Comparison of ENCODE assay signal across 31 mouse cellular contexts in the genomic region with DNA sequence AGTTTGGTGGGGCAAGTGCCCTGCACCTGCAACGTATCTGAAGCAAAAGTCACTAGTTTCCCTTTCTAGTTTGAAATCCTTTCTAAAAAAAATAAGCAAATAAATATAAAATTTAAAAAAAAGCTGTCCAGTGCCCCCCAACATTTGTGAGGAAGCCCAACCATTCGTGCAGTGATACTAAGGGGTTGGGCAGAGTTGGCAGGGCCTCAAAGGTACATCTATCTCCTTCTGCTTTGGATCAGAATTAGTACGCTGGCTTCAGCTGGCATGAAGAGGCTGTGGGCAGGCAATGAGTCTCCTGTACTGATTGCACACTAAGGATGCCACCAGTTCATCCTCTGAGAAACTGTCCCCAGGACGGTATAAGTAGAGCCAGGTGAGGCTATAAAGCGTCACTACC.
DNase-seq lines count a peak whose midpoint lies in the region; ATAC-seq and TF ChIP-seq lines count a peak whose summit lies in the region.
"Had no signal": no experiment of that assay in that cellular context is flagged by ENCODE, and none has a peak within 500 bp of the region (broad histone marks: within the 10 kb centered on the region; RNA-seq: fewer than 3 reads in every experiment).

No protein-coding gene starts in this region.

- H3K4me2 ChIP-seq in embryonic facial prominence, embryonic 14.5 days (ENCODE audit: low read depth, low read length), result no peak overlapping the region
- no peak overlapping the region for H3K4me2 ChIP-seq in hindbrain, postnatal 0 days (ENCODE audit: low read depth, low read length)
- no peak overlapping the region for H3K4me2 ChIP-seq in hindbrain, embryonic 14.5 days (replicated peaks)
- H3K4me2 ChIP-seq in stomach, postnatal 0 days (replicated peaks; ENCODE audit: low read depth), result no peak overlapping the region
- H3K4me2 ChIP-seq: heart, embryonic 15.5 days; hindbrain, embryonic 13.5 days; kidney, embryonic 15.5 days; limb, embryonic 12.5 days; liver, embryonic 12.5 days; neural tube, embryonic 12.5 days had no signal

- no peak overlapping the region for H3K27ac ChIP-seq in embryonic facial prominence, embryonic 14.5 days (replicated peaks; ENCODE audit: low read depth, low read length)
- H3K27ac ChIP-seq in embryonic facial prominence, embryonic 10.5 days (replicated peaks), result no peak overlapping the region
- no peak overlapping the region for H3K27ac ChIP-seq in hindbrain, postnatal 0 days
- H3K27ac ChIP-seq in hindbrain, embryonic 14.5 days, result no peak overlapping the region
- no peak overlapping the region for H3K27ac ChIP-seq in stomach, postnatal 0 days (replicated peaks)
- H3K27ac ChIP-seq: heart, embryonic 15.5 days; hindbrain, embryonic 13.5 days; kidney, embryonic 15.5 days; layer of hippocampus, adult 2 months; limb, embryonic 12.5 days; liver, embryonic 12.5 days; midbrain, embryonic 10.5 days; neural tube, embryonic 12.5 days had no signal

- H3K27me3 ChIP-seq in embryonic facial prominence, embryonic 14.5 days (replicated peaks; ENCODE audit: control insufficient read depth, insufficient read depth, low read length), result no peaks in the 10 kb centered on the region
- no peaks in the 10 kb centered on the region for H3K27me3 ChIP-seq in embryonic facial prominence, embryonic 10.5 days (replicated peaks; ENCODE audit: low read depth, poor library complexity, severe bottlenecking)
- H3K27me3 ChIP-seq in hindbrain, postnatal 0 days (ENCODE audit: insufficient read depth, low read length), result no peaks in the 10 kb centered on the region
- H3K27me3 ChIP-seq in hindbrain, embryonic 14.5 days (ENCODE audit: control insufficient read depth, insufficient read depth, low read length), result no peaks in the 10 kb centered on the region
- H3K27me3 ChIP-seq in stomach, postnatal 0 days (ENCODE audit: control insufficient read depth, insufficient read depth, low read length), result no peaks in the 10 kb centered on the region
- H3K27me3 ChIP-seq: heart, embryonic 15.5 days; hindbrain, embryonic 13.5 days; kidney, embryonic 15.5 days; limb, embryonic 12.5 days; liver, embryonic 12.5 days; neural tube, embryonic 12.5 days had no signal

- no peaks in the 10 kb centered on the region for H3K9me3 ChIP-seq in embryonic facial prominence, embryonic 14.5 days (ENCODE audit: control insufficient read depth, low read length)
- H3K9me3 ChIP-seq in embryonic facial prominence, embryonic 10.5 days, result no peaks in the 10 kb centered on the region
- H3K9me3 ChIP-seq in hindbrain, postnatal 0 days (ENCODE audit: low read length), result no peaks in the 10 kb centered on the region
- no peaks in the 10 kb centered on the region for H3K9me3 ChIP-seq in hindbrain, embryonic 14.5 days (ENCODE audit: control insufficient read depth, low read length)
- H3K9me3 ChIP-seq in stomach, postnatal 0 days (ENCODE audit: control insufficient read depth, low read length), result no peaks in the 10 kb centered on the region
- H3K9me3 ChIP-seq: heart, embryonic 15.5 days; hindbrain, embryonic 13.5 days; kidney, embryonic 15.5 days; limb, embryonic 12.5 days; liver, embryonic 12.5 days; midbrain, embryonic 10.5 days; neural tube, embryonic 12.5 days had no signal

- H3K36me3 ChIP-seq in embryonic facial prominence, embryonic 14.5 days (ENCODE audit: control insufficient read depth, insufficient read depth, low read length), result no peaks in the 10 kb centered on the region
- H3K36me3 ChIP-seq in embryonic facial prominence, embryonic 10.5 days (replicated peaks), result no peaks in the 10 kb centered on the region
- no peaks in the 10 kb centered on the region for H3K36me3 ChIP-seq in hindbrain, postnatal 0 days (ENCODE audit: insufficient read depth, low read length)
- no peaks in the 10 kb centered on the region for H3K36me3 ChIP-seq in hindbrain, embryonic 14.5 days (replicated peaks; ENCODE audit: control insufficient read depth, insufficient read depth)
- H3K36me3 ChIP-seq in stomach, postnatal 0 days (ENCODE audit: control insufficient read depth, insufficient read depth, low read length), result no peaks in the 10 kb centered on the region
- H3K36me3 ChIP-seq: heart, embryonic 15.5 days; hindbrain, embryonic 13.5 days; kidney, embryonic 15.5 days; limb, embryonic 12.5 days; liver, embryonic 12.5 days; midbrain, embryonic 10.5 days; neural tube, embryonic 12.5 days had no signal

- no peaks in the 10 kb centered on the region for H3K4me1 ChIP-seq in embryonic facial prominence, embryonic 14.5 days (ENCODE audit: control insufficient read depth, insufficient read depth, low read length)
- peaks cover 12% of the 10 kb centered on the region for H3K4me1 ChIP-seq in embryonic facial prominence, embryonic 10.5 days
- no peaks in the 10 kb centered on the region for H3K4me1 ChIP-seq in hindbrain, postnatal 0 days (ENCODE audit: insufficient read depth, low read length)
- H3K4me1 ChIP-seq in hindbrain, embryonic 14.5 days (replicated peaks; ENCODE audit: control insufficient read depth, insufficient read depth, low read length), result no peaks in the 10 kb centered on the region
- no peaks in the 10 kb centered on the region for H3K4me1 ChIP-seq in stomach, postnatal 0 days (replicated peaks; ENCODE audit: control insufficient read depth, insufficient read depth)

- no peak overlapping the region for H3K4me3 ChIP-seq in embryonic facial prominence, embryonic 14.5 days (ENCODE audit: low read depth, low read length)
- no peak overlapping the region for H3K4me3 ChIP-seq in embryonic facial prominence, embryonic 10.5 days
- H3K4me3 ChIP-seq in hindbrain, postnatal 0 days (ENCODE audit: low read length), result no peak overlapping the region
- H3K4me3 ChIP-seq in hindbrain, embryonic 14.5 days (replicated peaks; ENCODE audit: low read length), result no peak overlapping the region
- no peak overlapping the region for H3K4me3 ChIP-seq in stomach, postnatal 0 days (ENCODE audit: low read depth, low read length)
- H3K4me3 ChIP-seq: heart, embryonic 15.5 days; hindbrain, embryonic 13.5 days; kidney, embryonic 15.5 days; layer of hippocampus, adult 2 months; limb, embryonic 12.5 days; liver, embryonic 12.5 days; midbrain, embryonic 10.5 days; myocyte; neural tube, embryonic 12.5 days had no signal

- WGBS in embryonic facial prominence, embryonic 14.5 days, result 55% methylated on average over 5 of the region's 5 CpGs
- 78% methylated on average over 5 of the region's 5 CpGs for WGBS in embryonic facial prominence, embryonic 10.5 days
- 68% methylated on average over 5 of the region's 5 CpGs for WGBS in hindbrain, postnatal 0 days
- 78% methylated on average over 5 of the region's 5 CpGs for WGBS in hindbrain, embryonic 14.5 days
- 59% methylated on average over 5 of the region's 5 CpGs for WGBS in stomach, postnatal 0 days

- TF ChIP-seq EP300 in stomach, postnatal 0 days (optimal IDR thresholded peaks at IDR 0.05), result no peak

- no peak for ATAC-seq in embryonic facial prominence, embryonic 14.5 days (ENCODE audit: low read depth)
- ATAC-seq in hindbrain, postnatal 0 days, result 0 out of 2 replicates have a peak, but pooled peaks have one; percentile 59
- ATAC-seq in hindbrain, embryonic 14.5 days (ENCODE audit: low FRiP score), result no peak
- ATAC-seq in stomach, postnatal 0 days (ENCODE audit: low FRiP score, low TSS enrichment), result peak; percentile 38; the same call in 1 of the 2 replicates
- ATAC-seq: CD4-positive, CD25-positive, alpha-beta regulatory T cell, adult 4 months; forebrain, embryonic 14.5 days; inflammation-experienced regulatory T-cells, adult 6 months; liver, embryonic 12.5 days; liver, postnatal 0 days; midbrain, embryonic 16.5 days had no signal

- no peak overlapping the region for H3K9ac ChIP-seq in embryonic facial prominence, embryonic 14.5 days (ENCODE audit: low read depth, low read length)
- no peak overlapping the region for H3K9ac ChIP-seq in hindbrain, postnatal 0 days (replicated peaks; ENCODE audit: low read length)
- H3K9ac ChIP-seq in hindbrain, embryonic 14.5 days, result no peak overlapping the region
- H3K9ac ChIP-seq in stomach, postnatal 0 days (ENCODE audit: low read length), result no peak overlapping the region
- H3K9ac ChIP-seq: heart, embryonic 15.5 days; hindbrain, embryonic 13.5 days; kidney, embryonic 15.5 days; limb, embryonic 12.5 days; liver, embryonic 12.5 days; liver, postnatal 0 days; neural tube, embryonic 12.5 days had no signal

- peak; percentile 66 for DNase-seq in embryonic facial prominence, embryonic 14.5 days (ENCODE audit: low spot score)
- DNase-seq in embryonic facial prominence, embryonic 10.5 days (ENCODE audit: low spot score), result no peak
- peak; percentile 23 for DNase-seq in hindbrain, postnatal 0 days (ENCODE audit: low spot score)
- no peak for DNase-seq in hindbrain, embryonic 14.5 days (ENCODE audit: low spot score)
- peak; percentile 24 for DNase-seq in lung, postnatal 10 days
- no peak for DNase-seq in lung, postnatal 36 days
- no peak for DNase-seq in stomach, postnatal 0 days (ENCODE audit: low spot score)
- no peak for DNase-seq in urinary bladder, postnatal 25 days (ENCODE audit: low spot score)
- DNase-seq: cerebellum, adult 8-10 months; cerebellum, postnatal 25 days; gastrocnemius, postnatal 25 days; heart, postnatal 36 days; kidney, adult 11 months; kidney, postnatal 36 days; liver, postnatal 0 days; lung, postnatal 14 days; right cerebral cortex, adult 18-20 months; spleen, adult 18-20 months had no signal

- TF ChIP-seq CTCF in hindbrain, postnatal 0 days (IDR thresholded peaks at IDR 0.05; ENCODE audit: low read depth), result no peak
- TF ChIP-seq CTCF in stomach, postnatal 0 days (IDR thresholded peaks at IDR 0.05; ENCODE audit: low read depth), result no peak

Comparison
In these comparisons a context has a peak if more than half of its experiments do, and no peak if none do; other contexts are left out.
1. ATAC-seq: peak in hindbrain, postnatal 0 days (single experiment) and stomach, postnatal 0 days (single experiment); none in embryonic facial prominence, embryonic 14.5 days (single experiment) and hindbrain, embryonic 14.5 days (single experiment).
2. DNase-seq: peak in embryonic facial prominence, embryonic 14.5 days (single experiment), hindbrain, postnatal 0 days (single experiment) and lung, postnatal 10 days (single experiment); none in embryonic facial prominence, embryonic 10.5 days (single experiment), hindbrain, embryonic 14.5 days (single experiment), lung, postnatal 36 days (single experiment), stomach, postnatal 0 days (single experiment) and urinary bladder, postnatal 25 days (single experiment).